Mouse (Mus musculus) testis, adult 10 weeks (tissue): Measurements from ENCODE around the gene Ier3. TPM values are rescaled to one million over a fixed set of nuclear protein-coding genes. Genes with fewer than 3 reads are reported as not detected.

ENCODE experiments used
- polyA plus RNA-seq: library from polyadenylated mRNA; stranded (reverse); fragments of 350-450 nt; fragmentation: Illumina TruSeq; extraction: RNeasy Lipid Tissue Mini Kit (QIAGEN cat#74804); gene quantifications from one replicate; pipeline ENCODE4 v1.2.3, GENCODE M21; 2014; ENCODE audit warnings: low read depth, low replicate concordance

Ier3 gene
- polyA plus RNA-seq = 0.32 TPM

GRCm38 (mm10) chr17:35821439-35822430 is at the start of gene Ier3:
Gene Ier3, plus strand, starts transcription at chr17:35821684.

GRCm38 (mm10) chr17:35822964-35823937 is 1.8 kb downstream of the Ier3 start, which contains the start of gene Flot1:
Gene Flot1, plus strand, starts transcription at chr17:35823230.

GRCm38 (mm10) chr17:35838122-35838544 is 16.6 kb downstream of the Ier3 start, which contains the start of gene Tubb5:
Gene Tubb5, minus strand, starts transcription at chr17:35838306.

GRCm38 (mm10) chr17:35841076-35841950 is 19.8 kb downstream of the Ier3 start, which contains the start of gene Mdc1:
Gene Mdc1, plus strand, starts transcription at chr17:35841515.

GRCm38 (mm10) chr17:35861198-35861857 is 39.8 kb downstream of the Ier3 start, which contains the start of gene Nrm:
Gene Nrm, plus strand, starts transcription at chr17:35861318.

GRCm38 (mm10) chr17:35865481-35866280 is 44.2 kb downstream of the Ier3 start, which contains the start of gene Ppp1r18:
Gene Ppp1r18, plus strand, starts transcription at chr17:35865593.

Other genes with a start within 250 kb of the Ier3 start
- gene Sfta2, start 220.1 kb upstream of the Ier3 start, polyA plus RNA-seq = not detected
- not detected for gene Gm9573, start 195.0 kb upstream of the Ier3 start, polyA plus RNA-seq
- gene Mucl3, start 178.0 kb upstream of the Ier3 start, polyA plus RNA-seq = 0.10 TPM
- gene Vars2, start 154.1 kb upstream of the Ier3 start, polyA plus RNA-seq = 0.29 TPM
- 2.7 TPM for gene Gtf2h4, start 147.9 kb upstream of the Ier3 start, polyA plus RNA-seq
- 0.95 TPM for gene Ddr1, start 117.1 kb upstream of the Ier3 start, polyA plus RNA-seq
- 1.6 TPM for gene Flot1, start 1.5 kb downstream of the Ier3 start, polyA plus RNA-seq
- gene Tubb5, start 16.6 kb downstream of the Ier3 start, polyA plus RNA-seq = 13.0 TPM
- 90.7 TPM for gene Mdc1, start 19.8 kb downstream of the Ier3 start, polyA plus RNA-seq
- 27.0 TPM for gene Nrm, start 39.6 kb downstream of the Ier3 start, polyA plus RNA-seq
- gene Ppp1r18, start 43.9 kb downstream of the Ier3 start, polyA plus RNA-seq = 4.9 TPM
- gene Dhx16, start 58.1 kb downstream of the Ier3 start, polyA plus RNA-seq = 55.0 TPM
- 51.0 TPM for gene 2310061I04Rik, start 75.7 kb downstream of the Ier3 start, polyA plus RNA-seq
- 26.8 TPM for gene Atat1, start 88.4 kb downstream of the Ier3 start, polyA plus RNA-seq
- gene Mrps18b, start 94.7 kb downstream of the Ier3 start, polyA plus RNA-seq = 22.7 TPM
- 162 TPM for gene Ppp1r10, start 94.8 kb downstream of the Ier3 start, polyA plus RNA-seq
- 95.3 TPM for gene Abcf1, start 148.1 kb downstream of the Ier3 start, polyA plus RNA-seq
- 5.8 TPM for gene Gnl1, start 158.2 kb downstream of the Ier3 start, polyA plus RNA-seq
- 8.7 TPM for gene Prr3, start 158.6 kb downstream of the Ier3 start, polyA plus RNA-seq
- gene H2-T24, start 198.9 kb downstream of the Ier3 start, polyA plus RNA-seq = 0.13 TPM
- gene H2-T23, start 211.2 kb downstream of the Ier3 start, polyA plus RNA-seq = 0.38 TPM
- 0.71 TPM for gene H2-T22, start 221.1 kb downstream of the Ier3 start, polyA plus RNA-seq
- not detected for gene Gm6034, start 221.3 kb downstream of the Ier3 start, polyA plus RNA-seq
- gene Gm11127, start 236.7 kb downstream of the Ier3 start, polyA plus RNA-seq = not detected